Mouse (Mus musculus): ENCODE results near the gene Vapb.

DNA sequence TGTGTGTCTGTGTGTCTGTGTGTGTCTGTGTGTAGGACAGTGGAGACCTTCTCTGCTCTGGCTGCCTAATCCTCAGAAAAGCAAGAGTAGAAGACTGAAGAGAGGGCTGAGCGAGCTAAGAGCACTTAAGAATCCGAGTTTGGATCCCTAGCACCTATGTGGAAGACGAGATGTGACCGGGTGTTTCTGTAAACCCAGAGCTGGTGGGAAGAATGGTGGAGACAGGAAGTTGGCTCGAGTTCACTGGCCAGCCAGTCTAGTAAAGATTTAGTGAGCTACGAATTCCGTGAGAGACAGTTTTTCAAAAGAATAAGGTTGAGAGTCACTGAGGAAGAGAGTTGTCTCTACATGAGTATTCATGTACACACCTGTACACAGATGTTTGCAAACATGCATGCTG is 69.3 kb downstream of the Vapb start:
- TF ChIP-seq GATA1 (IDR thresholded peaks at IDR 0.05; ENCODE audit: low read length) = no peak
- no peak for TF ChIP-seq TAL1 (IDR thresholded peaks at IDR 0.05; ENCODE audit: low read length)

Data from erythroblast, embryonic 14.5 days (primary cell).